Mouse (Mus musculus): ENCODE measurements around the gene Dusp2.

Gene Dusp2

GRCm38 (mm10) chr2:127367126-127367820, 31.3 kb downstream of the Dusp2 start:
- no peak for DNase-seq (ENCODE audit: low spot score in 2 of 2)

DNA sequence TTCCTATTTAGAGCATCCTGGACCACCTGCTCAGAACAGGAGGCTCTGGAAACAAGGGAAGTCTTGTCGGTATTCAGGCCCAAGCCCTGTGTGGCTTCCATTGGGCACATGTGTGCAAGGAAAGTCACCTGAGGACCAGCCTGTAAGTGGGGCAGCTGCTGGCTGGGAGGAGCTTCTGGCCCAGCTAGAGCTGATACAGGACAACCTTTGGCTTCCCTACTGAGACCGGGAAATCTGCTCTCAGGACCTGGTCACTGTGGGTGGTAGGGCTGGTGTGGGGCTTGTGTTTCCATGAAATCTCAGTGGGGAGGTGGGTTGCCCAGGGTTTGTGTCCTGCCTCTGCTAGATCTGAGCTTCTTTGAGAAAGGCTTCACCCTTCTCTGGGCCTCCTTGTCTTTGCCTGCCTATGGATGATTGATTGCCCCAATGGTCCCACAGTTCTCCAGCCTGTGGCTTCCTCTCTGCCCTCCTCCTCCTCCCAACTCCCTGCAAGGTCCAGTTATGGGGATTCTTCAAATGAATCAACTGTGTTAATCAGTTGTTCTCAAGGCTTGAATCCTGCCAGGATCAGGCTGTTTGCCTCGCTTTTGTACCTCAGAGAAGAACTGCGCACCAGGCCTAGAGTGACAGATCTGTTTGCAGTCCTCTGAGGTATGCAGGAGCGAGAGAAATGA, 33.9 kb downstream of the Dusp2 start:
- DNase-seq (ENCODE audit: low spot score in 2 of 2) = no peak

DNA sequence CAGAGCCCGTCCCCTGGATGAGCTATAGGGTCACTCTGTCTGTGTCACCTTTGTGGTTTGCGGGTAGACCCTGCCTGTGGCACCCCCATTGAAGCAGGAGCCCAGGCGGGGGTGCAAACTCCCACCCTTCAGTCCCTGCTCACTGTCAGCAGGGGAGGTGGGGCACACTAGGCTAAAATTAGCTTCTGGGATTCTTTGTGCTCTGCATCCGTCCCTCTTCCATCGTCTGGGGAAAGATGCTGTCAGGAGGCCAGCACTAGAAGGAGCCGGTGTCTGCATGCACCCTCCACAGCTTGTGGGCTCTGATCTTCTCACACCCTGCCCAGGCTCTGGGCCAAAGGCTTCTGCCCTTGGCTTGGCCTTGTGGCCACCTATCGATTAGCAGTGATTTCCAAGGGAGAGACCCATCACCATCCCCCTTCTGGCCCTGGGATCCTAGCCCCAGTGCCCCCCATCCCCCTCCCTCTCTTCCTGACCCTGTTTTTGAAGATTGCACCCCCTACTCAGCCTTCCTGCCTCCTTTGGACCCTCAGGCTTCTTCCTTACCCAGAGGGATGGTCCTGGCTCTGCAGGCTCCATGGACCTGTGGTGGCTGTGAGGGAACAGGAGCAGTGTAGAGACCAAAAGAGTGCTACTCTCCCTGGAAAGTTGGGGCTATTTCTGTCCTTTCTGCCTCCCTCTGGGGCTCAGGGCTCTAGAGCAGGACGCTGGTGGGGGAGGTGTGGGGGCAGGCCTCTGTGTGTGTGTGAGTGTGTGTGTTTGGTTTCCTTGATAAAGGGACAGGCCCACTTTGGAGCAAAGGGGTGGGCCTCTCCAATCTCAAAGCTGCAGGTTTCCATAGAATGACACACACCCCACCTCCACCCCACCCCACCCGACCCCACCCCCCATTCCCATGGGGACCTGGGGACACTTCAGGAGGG, 34.9 kb downstream of the Dusp2 start:
- no peak for DNase-seq (ENCODE audit: low spot score in 2 of 2)

- no peak for DNase-seq (ENCODE audit: low spot score in 2 of 2)
Measured at GRCm38 (mm10) chr2:127371484-127371861, 35.5 kb downstream of the Dusp2 start.

GRCm38 (mm10) chr2:127372082-127372481, 36.1 kb downstream of the Dusp2 start:
- no peak for DNase-seq (ENCODE audit: low spot score in 2 of 2)

- no peak for DNase-seq (ENCODE audit: low spot score in 2 of 2)
Measured at GRCm38 (mm10) chr2:127374131-127374530, 38.2 kb downstream of the Dusp2 start.

GRCm38 (mm10) chr2:127375087-127375486, 39.1 kb downstream of the Dusp2 start:
- no peak for DNase-seq (ENCODE audit: low spot score in 2 of 2)

DNA sequence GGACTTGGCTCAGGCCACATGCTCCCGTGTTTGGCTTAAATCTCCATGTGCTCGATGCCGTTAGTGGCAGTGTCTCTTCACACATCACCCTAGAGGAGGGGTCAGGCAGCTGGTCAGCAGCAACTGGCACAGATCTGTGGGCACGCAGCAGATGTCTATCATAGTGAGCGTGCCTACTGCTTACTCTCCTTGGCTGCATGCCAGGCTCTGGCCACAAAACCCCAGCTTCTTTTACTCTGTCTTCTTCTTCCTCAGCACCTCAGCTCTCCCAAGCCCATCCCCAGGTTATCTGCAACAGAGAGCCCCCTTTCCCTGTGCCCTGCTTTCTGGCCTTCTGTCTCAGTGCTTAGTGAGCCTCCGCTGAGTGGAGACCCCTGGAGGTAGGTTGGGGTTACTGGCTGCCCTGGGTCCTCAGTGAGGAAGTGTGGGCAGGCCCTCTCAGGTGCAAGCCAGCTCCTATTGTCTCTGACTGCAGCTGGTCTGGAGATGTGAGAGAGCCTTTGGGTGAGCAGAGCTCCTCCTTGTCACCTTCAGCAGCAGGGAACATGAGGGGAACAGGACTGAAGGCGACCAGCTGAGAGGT, 39.9 kb downstream of the Dusp2 start:
- no peak for DNase-seq (ENCODE audit: low spot score in 2 of 2)

DNA sequence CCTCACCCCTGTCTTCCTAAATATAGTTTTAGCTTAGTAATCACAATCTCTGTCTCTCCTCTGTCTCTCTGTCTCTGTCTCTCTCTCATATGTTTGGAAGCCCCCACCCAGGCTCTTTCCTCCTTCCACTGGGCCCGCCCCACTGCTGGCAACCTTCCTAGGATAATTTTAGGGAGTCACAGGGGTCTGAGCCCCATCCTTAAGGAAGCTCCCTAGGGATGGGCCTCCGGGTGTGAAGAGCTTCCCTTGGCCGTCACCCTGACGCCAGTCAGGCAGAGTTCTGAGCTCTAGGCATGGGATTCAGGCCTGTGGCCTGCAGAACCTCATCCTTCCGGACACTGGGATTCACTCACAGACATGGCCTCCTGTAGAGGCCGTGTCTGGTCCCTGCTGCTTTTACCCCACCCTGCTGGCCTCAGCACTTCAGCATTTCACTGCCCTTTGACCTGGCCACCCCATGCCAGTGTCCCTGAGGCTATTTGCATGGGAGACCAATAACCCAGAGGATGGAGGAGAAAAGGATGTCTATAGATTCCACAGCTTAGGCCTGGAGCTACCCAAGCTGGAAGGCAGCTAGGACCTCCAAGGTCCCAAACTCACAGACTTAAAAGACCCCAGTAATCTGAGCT, 40.6 kb downstream of the Dusp2 start:
- no peak for DNase-seq (ENCODE audit: low spot score in 2 of 2)

GRCm38 (mm10) chr2:127377942-127378610, 42.1 kb downstream of the Dusp2 start:
- DNase-seq (ENCODE audit: low spot score in 2 of 2) = no peak

- no peak for DNase-seq (ENCODE audit: low spot score in 2 of 2)
Measured at GRCm38 (mm10) chr2:127378611-127378990, 42.6 kb downstream of the Dusp2 start.

GRCm38 (mm10) chr2:127379250-127379649, 43.3 kb downstream of the Dusp2 start:
- DNase-seq (ENCODE audit: low spot score in 2 of 2) = no peak

GRCm38 (mm10) chr2:127383881-127384280, 47.9 kb downstream of the Dusp2 start:
- DNase-seq (ENCODE audit: low spot score in 2 of 2) = no peak

GRCm38 (mm10) chr2:127387521-127387920, 51.6 kb downstream of the Dusp2 start:
- no peak for DNase-seq (ENCODE audit: low spot score in 2 of 2)

All from frontal cortex, postnatal 14 days (tissue).